Mouse (Mus musculus) spleen, adult 18-20 months (tissue): ENCODE data around the gene Dnah5.
"Not testable (repeated sequence)": the region's sequence is repeated elsewhere in the genome, so short reads cannot be mapped to it uniquely, and the experiment has no call there.

Experiments
- DNase-seq, 2 experiments: peaks; one replicate each; pipeline ENCODE4 v3.0.0; 2022; ENCODE audit warnings: mixed read lengths in 2 of 2

Gene Dnah5

DNA sequence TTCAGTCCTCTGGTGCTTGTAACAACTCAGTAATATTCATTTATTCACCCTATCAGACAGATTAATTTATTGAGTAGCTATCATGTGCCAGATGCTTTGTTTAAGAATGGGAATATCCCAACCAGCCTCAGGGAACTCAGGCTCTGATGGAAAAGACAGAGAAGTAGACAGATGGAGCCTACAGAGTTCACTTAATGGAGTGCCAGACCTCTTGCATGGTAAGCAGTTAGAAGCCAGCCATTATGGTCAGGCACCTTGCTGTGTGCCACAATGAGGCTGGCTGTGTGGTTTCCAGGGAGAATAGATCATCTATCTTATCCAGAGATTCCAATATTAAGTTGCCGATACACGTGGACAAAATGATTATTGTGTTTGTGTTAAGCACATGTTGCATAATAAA is 104.3 kb downstream of the Dnah5 start:
- DNase-seq = no peak

DNA sequence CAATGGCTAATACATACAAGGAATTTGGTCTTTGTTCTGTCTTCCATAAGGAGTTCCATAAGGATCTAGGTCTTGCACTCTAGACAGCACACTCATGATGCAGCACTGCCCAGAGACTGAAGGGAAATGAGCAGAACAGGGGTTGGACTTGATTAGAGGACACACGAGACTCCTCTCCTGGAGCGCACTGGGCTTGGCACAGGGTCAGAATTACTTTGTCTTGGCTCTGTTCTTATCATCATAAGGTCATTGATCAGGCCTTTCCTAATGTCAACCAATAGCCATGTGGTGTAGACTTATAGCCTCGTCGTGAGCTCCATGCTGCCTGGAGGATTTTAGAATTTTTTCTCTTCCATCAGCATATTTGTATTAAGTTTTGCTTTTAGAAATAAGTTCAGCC is 107.0 kb downstream of the Dnah5 start:
- no peak for DNase-seq

DNA sequence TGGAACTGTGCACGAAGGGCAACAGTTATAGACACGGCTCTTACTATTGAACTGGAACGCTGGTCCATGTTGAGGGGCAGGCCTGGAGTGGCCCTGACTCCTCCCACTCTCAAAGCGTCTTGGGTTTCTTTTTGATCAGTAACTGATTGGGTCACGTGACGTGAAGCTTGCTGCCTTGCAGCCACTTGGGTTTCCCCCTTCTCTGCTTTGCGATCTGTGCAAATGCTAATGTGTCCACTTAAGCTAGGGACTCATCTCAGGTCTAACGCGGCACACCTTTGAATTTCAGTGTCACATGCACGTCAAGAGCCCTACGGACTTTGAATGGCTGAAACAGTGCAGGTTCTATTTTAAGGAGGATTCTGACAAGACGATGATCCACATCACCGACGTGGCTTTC is 109.9 kb downstream of the Dnah5 start:
- DNase-seq = no peak

DNA sequence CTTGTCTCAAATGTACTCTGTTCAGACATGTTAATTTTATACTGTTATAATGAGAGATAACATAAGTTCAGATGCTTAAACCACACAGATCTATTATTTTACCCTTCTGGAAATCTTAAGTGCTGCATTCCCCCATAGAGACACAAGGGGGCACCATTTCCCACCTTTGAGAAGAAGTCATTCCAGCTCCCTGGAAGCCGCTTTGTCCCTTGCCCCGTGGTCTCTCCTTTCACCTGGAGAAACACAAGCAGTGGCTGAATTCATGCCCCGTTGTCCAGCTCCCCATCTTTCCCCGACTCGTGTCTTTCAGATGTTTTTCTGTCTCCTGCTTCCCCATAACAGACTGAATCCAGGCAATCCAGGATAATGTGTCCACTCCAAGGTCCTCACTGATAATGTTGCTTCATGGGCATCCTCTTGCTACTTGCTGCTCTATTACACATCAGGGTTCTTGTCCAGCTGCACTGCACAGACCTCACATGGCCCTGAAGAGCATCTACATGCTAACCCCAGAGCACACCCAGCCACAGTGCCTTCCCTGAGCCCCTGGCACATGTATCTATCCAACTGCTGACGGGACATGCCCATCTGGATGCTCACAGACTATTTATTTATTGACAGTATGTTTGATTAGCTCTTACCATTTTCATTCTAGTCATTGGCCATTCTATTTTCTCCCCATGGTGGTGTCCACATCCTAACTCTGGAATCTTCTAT is 112.4 kb downstream of the Dnah5 start:
- DNase-seq = peak in 1 of 2 experiments; percentile 8

DNA sequence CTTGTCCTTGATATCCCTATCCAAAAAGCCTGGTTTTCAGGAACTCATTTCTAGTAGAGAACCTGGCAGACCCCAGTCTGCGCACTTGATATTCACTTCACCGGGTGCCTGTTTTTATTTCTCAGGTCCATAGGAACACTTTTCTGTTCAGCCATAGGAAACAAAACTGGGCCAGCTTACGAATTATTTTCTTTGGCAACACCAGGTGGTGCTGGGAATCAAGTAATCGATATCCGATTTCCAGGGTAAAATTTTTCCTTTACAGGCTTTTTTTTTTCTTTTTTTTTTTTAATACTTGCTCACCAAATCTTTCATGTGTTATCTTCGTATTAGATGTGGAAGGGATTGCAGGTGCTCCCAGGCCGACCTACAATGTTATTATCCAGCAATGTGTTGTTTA is 119.0 kb downstream of the Dnah5 start:
- no peak for DNase-seq

DNA sequence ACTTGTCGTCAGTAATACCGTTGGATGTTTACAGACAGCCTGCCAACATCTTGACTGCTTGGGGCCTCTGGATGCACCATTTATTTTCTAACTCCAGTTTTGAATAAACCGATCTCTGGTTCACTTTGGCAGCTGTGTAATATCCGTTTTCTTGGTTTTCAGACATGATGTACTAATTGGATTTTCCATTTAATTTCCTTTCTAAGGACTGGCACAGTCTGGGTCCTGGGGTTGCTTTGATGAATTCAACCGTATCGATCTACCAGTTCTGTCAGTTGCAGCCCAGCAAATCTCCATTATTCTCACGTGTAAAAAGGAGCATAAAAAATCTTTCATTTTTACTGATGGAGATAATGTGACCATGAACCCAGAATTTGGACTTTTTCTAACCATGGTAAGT is 123.4 kb downstream of the Dnah5 start:
- no peak for DNase-seq

DNA sequence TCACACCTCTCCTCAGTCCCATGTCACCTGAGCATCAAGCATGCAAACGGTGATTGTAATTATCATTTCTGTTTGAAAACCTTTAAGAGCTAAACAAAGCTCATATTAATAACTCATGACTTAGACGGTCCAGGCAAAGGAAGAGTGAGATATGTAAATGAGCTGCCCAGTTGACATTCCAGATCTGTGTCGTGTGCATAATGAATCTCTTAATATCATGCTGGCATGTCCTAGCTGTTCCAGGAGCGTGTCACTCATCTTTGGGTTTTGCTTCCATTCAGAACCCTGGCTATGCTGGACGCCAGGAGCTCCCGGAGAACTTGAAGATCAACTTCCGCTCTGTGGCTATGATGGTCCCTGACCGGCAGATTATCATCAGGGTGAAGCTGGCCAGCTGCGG is 123.9 kb downstream of the Dnah5 start:
- DNase-seq = no peak

DNA sequence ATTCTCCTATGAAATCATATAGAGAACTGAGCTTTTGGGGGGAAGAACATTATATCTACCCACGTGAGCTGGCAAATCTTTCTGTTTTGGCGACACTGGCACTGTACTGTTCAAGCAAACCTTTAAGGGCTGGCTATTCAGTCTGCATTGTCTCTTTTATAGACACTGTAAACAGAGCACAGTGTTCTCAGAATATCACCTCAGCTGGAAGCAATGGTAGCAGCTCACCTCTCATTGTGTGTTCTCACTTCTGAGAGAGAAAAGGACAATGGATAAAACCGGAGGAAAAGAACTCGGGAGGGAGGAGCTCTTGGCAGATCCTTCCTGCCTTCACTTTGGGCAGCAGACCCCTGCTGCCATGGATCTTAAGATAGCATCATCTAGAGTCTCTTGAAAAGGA is 137.6 kb downstream of the Dnah5 start:
- no peak for DNase-seq

DNA sequence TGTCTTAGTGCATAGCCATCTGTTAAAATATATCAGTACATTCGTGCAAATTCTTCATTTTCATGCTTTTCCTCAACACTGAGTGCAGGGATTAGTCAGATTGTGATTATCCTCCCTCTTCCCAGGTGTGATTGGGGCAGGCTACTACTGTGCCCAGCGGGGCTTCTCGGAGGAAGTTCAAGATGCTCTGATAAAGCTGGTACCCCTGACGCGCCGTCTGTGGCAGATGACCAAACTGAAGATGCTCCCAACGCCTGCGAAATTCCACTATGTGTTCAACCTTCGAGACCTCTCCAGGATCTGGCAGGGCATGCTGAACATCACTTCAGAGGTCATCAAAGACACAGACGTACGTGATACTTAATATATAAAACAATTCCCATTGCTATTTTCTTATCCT is 164.0 kb downstream of the Dnah5 start:
- DNase-seq = no peak

DNA sequence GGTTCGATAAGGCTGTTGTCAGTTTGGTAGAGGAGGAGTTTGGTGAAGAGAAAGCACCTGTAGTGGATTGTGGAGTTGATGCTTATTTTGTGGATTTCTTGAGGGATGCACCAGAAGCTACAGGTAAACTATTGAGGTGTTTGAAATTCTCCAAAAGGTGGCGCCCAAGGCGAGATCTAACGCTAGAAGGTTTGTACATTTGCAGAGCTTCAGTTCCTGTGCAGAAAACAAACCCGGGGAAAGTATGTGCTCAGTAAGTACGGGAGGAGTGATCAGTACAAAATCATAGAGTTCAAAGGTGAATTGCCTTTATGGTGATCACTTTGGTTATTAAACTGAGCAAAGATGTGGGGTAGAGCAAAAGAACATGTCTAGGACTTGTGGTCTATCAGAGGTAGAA is 166.9 kb downstream of the Dnah5 start:
- DNase-seq = no peak

DNA sequence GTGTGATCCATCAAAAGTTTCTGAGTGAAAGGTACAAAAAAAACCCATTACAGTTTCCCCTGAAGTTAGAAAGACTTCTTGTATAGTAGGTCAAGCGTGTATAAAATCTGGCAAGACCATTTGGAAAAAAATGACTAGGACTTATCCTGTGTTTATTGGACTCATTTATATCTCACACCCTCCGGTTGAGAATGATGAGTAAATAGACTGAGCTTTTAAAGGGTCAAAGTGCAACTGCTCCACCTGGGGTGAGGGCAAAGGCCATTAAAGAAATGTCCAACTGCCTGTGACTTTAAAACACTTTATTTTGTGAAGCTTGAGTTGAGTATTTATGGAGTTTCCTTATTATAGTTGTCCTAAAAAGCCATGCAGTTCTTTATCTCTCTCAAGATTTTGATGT is 168.0 kb downstream of the Dnah5 start:
- DNase-seq = no peak

DNA sequence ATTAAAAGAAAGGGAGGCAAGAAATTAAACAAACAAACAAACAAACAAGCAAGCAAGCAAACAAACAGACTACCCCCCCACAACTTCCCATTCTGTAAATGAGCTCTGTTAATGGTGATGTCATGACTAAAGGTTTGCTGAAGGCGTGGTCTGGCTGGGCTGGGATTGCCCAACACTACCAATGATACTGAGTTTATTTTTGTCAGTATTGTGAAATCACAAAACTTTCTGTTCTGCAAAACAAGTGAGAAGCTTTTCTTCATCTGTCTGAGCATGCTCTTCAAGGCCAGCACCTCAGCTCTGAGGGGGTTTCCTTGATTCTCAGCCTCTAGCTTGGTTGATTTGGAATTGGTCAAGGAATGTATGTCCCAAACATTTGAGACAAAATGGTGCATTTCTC is 170.8 kb downstream of the Dnah5 start:
- DNase-seq = no peak

DNA sequence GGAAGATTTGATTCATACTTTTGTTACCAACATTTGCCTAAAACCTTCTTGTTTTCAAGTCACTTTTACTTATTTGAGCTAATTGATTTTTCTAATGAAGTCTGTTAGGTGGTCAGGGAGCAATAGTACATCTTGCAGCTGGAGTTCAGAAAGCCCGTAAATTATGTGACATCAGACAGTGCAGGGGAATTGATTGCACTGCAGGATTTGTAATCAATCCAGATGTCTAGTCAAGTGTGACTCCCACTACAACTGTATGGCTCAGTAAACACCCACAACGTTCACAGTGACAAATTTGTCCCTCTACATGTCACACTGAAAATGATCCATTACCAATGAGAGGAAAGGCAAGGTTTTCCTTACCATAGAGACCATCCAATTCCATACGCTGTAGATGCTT is 177.4 kb downstream of the Dnah5 start:
- no peak for DNase-seq

DNA sequence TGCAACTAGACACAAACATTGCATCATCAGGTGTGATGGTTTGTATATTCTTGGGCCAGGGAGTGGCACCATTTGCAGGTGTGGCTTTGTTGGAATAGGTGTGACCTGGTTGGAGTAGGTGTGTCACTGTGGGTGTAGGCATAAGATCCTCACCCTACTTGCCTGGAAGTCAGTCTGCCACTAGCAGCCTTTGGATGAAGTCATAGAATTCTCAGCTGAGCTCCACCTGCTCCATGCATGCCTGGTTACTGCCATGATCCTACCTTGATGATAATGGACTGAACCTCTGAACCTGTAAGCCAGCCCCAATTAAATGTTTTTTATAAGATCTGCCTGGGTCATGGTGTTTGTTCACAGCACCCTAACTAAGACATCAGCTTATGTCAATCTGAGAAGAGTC is 190.2 kb downstream of the Dnah5 start:
- not testable (repeated sequence) for DNase-seq

DNA sequence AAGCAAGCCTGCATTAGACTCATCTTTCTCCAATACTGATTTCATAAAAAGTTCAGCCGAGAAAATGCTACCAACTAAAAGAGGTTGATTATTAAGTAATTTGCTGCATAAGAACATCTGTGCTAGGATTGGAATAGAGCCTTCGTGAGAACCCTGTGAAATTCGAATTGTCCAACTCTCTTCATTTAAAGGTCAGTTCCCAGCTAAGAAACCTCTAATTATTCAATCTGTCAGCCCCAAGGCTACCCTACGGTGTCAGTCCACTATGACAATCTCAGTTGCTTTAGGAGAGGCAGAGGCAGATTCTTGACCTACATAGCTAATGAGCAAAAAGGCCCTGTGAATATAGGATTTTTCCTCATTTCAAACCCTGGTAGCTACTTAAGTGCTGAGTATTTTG is 191.9 kb downstream of the Dnah5 start:
- no peak for DNase-seq

DNA sequence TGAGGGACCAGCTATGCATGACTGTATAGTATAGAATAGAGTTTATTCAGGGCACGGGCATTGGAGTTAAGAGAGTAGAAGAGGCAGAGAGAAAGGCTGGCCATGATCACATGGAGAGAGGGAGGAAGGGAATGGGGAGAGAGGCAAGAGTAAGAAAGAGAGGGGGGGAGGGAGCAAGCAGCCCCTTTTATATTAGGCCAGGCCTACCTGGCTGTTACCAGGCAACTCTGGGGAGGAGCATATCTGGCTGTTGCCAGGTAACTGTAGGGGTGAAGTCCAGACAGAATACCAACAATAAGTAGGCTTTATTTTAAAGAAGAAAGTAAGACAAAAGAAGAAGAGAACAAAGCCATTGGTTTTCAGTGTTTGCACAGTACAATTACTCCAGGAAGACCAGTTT is 194.9 kb downstream of the Dnah5 start:
- DNase-seq = no peak

DNA sequence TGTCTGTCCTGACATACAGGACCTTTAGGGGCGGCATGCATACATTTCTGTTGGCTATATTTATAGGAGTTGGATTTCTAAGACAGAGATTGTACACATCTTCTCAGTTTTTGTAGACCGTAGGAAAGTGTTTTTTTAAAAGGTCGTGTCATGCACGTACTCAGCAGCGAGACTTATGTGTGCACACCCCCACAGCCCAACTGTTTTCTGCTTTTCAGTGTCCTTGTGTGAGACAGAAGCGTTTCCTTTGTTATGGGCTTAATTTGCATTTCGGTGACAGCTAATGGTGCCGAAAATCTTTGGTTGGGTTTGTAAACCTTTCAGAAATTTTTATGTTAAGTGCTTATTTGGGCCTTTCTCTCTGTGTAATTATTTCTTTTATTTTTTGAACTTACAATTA is 195.7 kb downstream of the Dnah5 start:
- no peak for DNase-seq

DNA sequence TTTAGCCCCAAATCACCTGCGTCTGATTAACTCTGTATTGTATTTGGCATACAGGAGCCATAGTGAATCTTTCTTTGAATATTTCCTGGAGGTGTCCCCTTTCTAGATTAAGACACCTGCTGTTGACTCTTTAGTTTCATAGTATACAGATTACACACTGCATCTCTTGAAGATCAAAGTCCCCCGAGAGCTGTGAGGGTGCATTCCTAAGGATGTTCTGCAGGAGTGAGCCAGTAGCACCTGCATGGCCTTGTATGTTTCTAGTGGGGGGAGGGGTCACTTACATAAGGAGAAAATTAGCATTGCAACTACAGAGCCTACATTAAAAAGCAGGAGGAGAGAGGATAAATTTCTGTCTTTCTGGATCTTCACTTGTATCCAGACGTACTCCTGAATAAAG is 201.1 kb downstream of the Dnah5 start:
- DNase-seq = no peak

DNA sequence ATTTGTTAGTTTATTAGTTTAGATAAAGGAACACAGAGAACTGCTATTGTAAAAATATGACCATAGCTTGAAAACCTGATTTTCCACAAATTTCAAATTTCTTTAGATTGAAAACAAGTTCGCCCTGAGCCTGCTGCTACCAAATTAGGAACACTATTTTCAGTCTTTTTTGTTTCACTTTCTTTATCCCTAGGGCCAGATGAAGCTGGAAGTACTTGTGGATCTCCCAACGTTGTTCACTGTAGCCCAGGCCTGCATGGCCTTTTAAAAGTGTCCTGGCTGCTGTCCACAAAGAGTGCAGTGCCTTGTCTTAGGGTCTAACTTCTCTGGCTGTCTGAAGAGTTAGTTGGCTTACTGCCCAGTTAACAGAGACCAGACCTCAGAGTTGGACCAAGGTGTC is 201.6 kb downstream of the Dnah5 start:
- DNase-seq = no peak

DNA sequence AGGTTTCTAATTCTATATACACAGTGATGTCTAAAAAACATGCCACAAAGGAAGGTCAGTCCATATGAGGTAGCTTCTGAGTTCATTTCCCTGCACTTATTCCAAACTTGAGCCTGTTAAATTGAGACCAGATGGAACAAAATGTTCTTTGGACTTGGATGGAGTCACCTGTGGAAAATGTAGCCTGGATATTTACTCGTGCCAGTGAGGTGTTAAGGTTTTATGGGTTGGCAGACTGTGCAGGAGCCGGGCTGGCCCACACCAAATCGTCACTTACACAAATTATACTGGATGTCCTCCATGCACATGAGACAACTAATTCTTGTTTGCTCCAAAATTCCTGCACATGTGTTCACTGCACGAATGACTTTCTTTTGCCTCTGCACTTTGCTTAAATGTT is 236.2 kb downstream of the Dnah5 start:
- DNase-seq = no peak

DNA sequence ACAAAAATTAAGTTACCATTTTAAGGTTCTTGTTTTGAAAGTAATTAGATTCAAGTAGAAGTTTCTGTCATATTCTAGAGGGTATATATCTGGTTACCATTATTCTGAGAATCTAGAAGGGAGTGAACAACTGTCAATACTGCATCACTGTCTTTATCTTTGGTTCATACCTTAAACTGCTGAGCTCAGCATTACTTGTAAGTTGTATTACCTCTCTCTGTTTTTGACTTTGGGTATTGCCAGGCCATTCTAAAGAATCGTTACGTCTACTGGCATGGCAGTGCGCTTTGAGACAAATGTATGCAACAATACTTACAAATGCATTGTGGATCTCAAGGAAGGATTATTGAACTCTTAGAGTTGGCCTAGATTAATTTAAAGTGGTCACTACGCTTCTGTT is 240.9 kb downstream of the Dnah5 start:
- no peak for DNase-seq

DNA sequence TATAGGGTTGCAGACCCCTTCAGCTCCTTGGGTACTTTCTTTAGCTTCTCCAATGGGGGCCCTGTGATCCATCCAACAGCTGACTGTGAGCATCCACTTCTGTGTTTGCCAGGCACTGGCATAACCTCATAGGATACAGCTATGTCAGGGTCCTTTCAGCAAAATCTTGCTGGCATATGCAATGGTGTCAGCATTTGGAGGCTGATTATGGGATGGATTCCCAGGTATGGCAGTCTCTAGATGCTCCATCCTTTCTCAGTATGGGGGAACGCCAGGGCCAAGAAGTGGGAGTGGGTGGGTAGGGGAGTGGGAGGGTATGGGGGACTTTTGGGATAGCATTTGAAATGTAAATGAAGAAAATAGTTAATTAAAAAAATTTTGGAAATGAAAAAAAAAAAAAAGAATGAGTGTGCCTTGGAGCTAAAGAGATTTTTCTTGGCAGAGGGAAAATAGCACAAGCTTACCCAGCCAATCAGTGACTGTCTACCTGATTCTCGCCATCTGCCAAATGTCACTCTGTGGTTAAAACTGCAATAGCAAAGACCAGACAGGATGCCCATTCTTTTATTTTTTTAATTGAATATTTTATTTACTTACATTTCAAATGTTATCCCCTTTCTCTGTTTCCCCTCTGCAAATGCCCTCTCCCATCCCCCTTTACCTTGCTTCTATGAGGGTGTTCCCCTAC is 257.7 kb downstream of the Dnah5 start:
- not testable (repeated sequence) for DNase-seq

DNA sequence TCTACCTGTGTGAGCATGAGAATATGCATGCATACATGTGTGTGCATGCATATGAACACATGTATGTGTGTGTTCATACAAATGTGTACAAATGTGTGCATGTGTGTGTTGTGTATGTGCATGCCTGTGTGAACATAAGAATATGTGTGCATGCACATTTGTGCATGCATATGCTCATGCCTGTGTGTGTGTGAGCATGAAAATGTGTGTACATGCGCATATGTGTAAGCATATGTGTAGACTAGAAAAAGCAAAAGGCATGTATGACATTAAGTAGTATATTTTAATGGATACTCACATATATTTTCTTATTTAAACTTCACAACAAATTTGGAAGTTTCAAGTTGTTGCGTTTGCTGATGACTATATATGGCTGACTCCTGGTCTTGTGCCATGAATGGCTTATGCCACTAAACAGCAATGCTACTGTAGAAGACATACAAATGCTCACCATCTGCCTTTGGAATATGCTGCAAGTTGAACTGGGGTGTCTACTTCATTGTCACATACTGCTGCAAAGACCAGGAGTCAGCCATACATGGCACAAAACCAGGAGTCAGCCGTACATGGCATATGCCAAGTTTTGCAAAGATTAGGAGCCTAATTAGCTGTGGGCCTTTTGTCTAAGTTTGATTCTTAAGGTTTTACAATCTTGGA is 263.2 kb downstream of the Dnah5 start:
- DNase-seq = no peak

DNA sequence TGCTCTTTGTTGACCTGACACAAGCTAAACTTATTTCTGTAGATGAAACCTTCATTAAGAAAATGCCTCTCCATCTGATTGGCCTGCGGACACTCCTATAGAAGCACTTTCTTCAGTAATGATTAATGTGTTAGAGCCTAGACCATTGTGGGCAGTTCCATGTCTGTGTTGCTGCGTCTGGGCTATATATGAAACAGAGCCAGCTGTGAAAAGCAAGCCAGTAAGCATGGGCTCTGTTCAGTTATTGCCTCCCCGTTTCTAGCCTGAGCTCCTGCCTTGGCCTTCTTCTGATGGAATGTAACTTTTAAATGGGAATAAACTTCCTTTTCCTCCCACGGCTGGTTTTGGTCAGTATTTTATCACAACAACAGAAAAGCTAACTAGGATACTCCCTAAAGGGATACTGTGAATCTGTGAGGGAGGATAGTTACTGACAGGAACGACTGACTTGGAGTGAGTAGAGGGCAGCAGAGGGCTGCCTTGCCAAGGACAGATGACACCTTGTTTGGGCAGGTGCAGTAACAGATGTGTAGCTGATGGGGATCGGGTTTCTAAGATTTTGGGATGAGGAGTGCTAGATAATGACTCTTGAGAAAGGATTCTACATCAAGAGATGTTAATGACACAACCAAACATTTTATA is 270.3 kb downstream of the Dnah5 start:
- no peak for DNase-seq
